Comparison of ENCODE assay signal across 8 mouse cellular contexts in genomic region chr2:172320878-172321277, GRCm38 (mm10). TPM values are rescaled to one million over a fixed set of nuclear protein-coding genes. Genes with fewer than 3 reads are reported as not detected.
DNase-seq lines count a peak whose midpoint lies in the region; ATAC-seq and TF ChIP-seq lines count a peak whose summit lies in the region.

No protein-coding gene starts in this region.

- H3K4me3 ChIP-seq in heart, adult 2 months, result no peak overlapping the region
- H3K4me3 ChIP-seq in heart, embryonic 12.5 days, result no peak overlapping the region
- no peak overlapping the region for H3K4me3 ChIP-seq in myocyte

- 0 out of 2 replicates have a peak, but pooled peaks cover under 1% of the 10 kb centered on the region for H3K27me3 ChIP-seq in heart, adult 2 months (ENCODE audit: control insufficient read depth, insufficient read depth, low read length)
- H3K27me3 ChIP-seq in heart, embryonic 12.5 days (replicated peaks), result no peaks in the 10 kb centered on the region; the same call in 1 of the 2 replicates
- H3K27me3 ChIP-seq in myocyte (ENCODE audit: control insufficient read depth, insufficient read depth, insufficient read length), result no peaks in the 10 kb centered on the region

- 17% methylated on average over 9 of the region's 9 CpGs for WGBS in heart, adult 2 months
- whole genome bisulfite sequencing in heart, embryonic 12.5 days, result 15% methylated on average over 9 of the region's 9 CpGs

- TF ChIP-seq CTCF in heart, adult 2 months (IDR thresholded peaks at IDR 0.05), result no peak
- TF ChIP-seq CTCF in brain, embryonic 14.5 days (IDR thresholded peaks at IDR 0.05; ENCODE audit: borderline replicate concordance, extremely low read depth, insufficient read depth, insufficient read length), result no peak

- H3K27ac ChIP-seq in heart, adult 2 months, result no peak overlapping the region
- no peak overlapping the region for H3K27ac ChIP-seq in heart, embryonic 12.5 days (ENCODE audit: poor library complexity, severe bottlenecking)

- intact Hi-C loops in heart, adult 2 months (cut with DNase I), result no loop called here

- no peaks in the 10 kb centered on the region for H3K79me2 ChIP-seq in heart, adult 2 months (replicated peaks; ENCODE audit: control insufficient read depth, insufficient read depth, low read length)
- no peaks in the 10 kb centered on the region for H3K79me2 ChIP-seq in myocyte (ENCODE audit: control insufficient read depth, insufficient read depth)

- DNase-seq in heart, adult 2 months, result peak; percentile 23 to 42
- DNase-seq in B cell, adult 2 months, result peak; percentile 15 to 20
- peak; percentile 64 for DNase-seq in brain, embryonic 14.5 days (ENCODE audit: low read depth)
- DNase-seq in kidney, postnatal 10 days, result peak; percentile 90
- no peak for DNase-seq in right cerebral cortex, postnatal 36 days (ENCODE audit: low spot score in 2 of 2)

- no peak for TF ChIP-seq EP300 in heart, adult 2 months (IDR thresholded peaks at IDR 0.05; ENCODE audit: insufficient read depth, low read depth, low read length)

- no peak overlapping the region for H3ac ChIP-seq in myocyte (ENCODE audit: control insufficient read depth, insufficient read length)

- H3K4me1 ChIP-seq in heart, adult 2 months (ENCODE audit: control insufficient read depth, insufficient read depth, low read length), result no peaks in the 10 kb centered on the region
- no peaks in the 10 kb centered on the region for H3K4me1 ChIP-seq in heart, embryonic 12.5 days (replicated peaks)

- H3K4me2 ChIP-seq in heart, embryonic 12.5 days, result no peak overlapping the region
- no peak overlapping the region for H3K4me2 ChIP-seq in myocyte (ENCODE audit: low read depth)

- no peak overlapping the region for H3K9ac ChIP-seq in heart, adult 2 months (ENCODE audit: low read depth, low read length)
- H3K9ac ChIP-seq in heart, embryonic 12.5 days, result no peak overlapping the region

- H3K9me3 ChIP-seq in heart, embryonic 12.5 days (replicated peaks), result 0 out of 2 replicates have a peak, but pooled peaks cover 3% of the 10 kb centered on the region

- no peak for ATAC-seq in heart, embryonic 12.5 days (ENCODE audit: insufficient number of reproducible peaks, low FRiP score)
- ATAC-seq in monocyte, adult 5-6 weeks (replicated peaks; ENCODE audit: insufficient number of reproducible peaks, low FRiP score, low TSS enrichment, poor library complexity, severe bottlenecking), result no peak

- no peaks in the 10 kb centered on the region for H3K36me3 ChIP-seq in heart, adult 2 months (ENCODE audit: control insufficient read depth, insufficient read depth, low read length)
- no peaks in the 10 kb centered on the region for H3K36me3 ChIP-seq in heart, embryonic 12.5 days
- H3K36me3 ChIP-seq in myocyte (ENCODE audit: control insufficient read depth, insufficient read depth), result no peaks in the 10 kb centered on the region

- TF ChIP-seq POLR2A in heart, adult 2 months (IDR thresholded peaks at IDR 0.05; ENCODE audit: insufficient read depth, low read depth, low read length), result no peak
- TF ChIP-seq POLR2A in brain, embryonic 14.5 days (IDR thresholded peaks at IDR 0.05; ENCODE audit: borderline replicate concordance, extremely low read depth, insufficient read depth, insufficient read length, poor library complexity, severe bottlenecking), result no peak
- no peak for TF ChIP-seq POLR2A in myocyte (IDR thresholded peaks at IDR 0.05; ENCODE audit: insufficient read length, low read depth)

TF ChIP-seq in myocyte, 11 proteins besides CTCF, POLR2A, EP300 and RAD21:
- TF ChIP-seq TCF12 (IDR thresholded peaks at IDR 0.05; ENCODE audit: insufficient read depth, poor library complexity, severe bottlenecking) (no peak), SRF (IDR thresholded peaks at IDR 0.05; ENCODE audit: control insufficient read depth, insufficient read length, low read depth) (no peak), REST (IDR thresholded peaks at IDR 0.05; ENCODE audit: insufficient read depth, insufficient read length) (peak; percentile 95), MAX (IDR thresholded peaks at IDR 0.05; ENCODE audit: low read depth) (peak; percentile 12), E2F4 (IDR thresholded peaks at IDR 0.05; ENCODE audit: insufficient read depth) (no peak), USF1 (IDR thresholded peaks at IDR 0.05; ENCODE audit: low read depth) (no peak), CEBPB (IDR thresholded peaks at IDR 0.05; ENCODE audit: insufficient read depth, poor library complexity, severe bottlenecking) (no peak)
TF ChIP-seq in myocyte: peak in this region for 2.

RNA-seq across cellular contexts. Expression of gene Fam210b, which starts 24.5 kb away (rescaled TPM):
- 1 to 10 TPM; 5.4 to 6.1 TPM for total RNA-seq in heart, adult 2 months (2021)
- 6.4 and 9.4 TPM in 2 replicates for polyA plus RNA-seq in heart, adult 2 months (2012; rRNA removed)
- polyA plus RNA-seq in heart, embryonic 12.5 days (2016; fragmentation: Nextera tagmentation; extraction: Ambion mirVana), result 24.3 and 24.5 TPM in 2 replicates
- 21.6 and 29.5 TPM in 2 replicates for polyA plus RNA-seq in brain, embryonic 14.5 days (2012; rRNA removed)
- 3.9 TPM for polyA plus RNA-seq in myocyte (2012; fragmentation: generic; extraction: Trizol)
- total RNA-seq in monocyte, adult 5-6 weeks (2017), result 7.1 to 7.7 TPM (median 7.5 TPM) in 3 replicates

RNA-seq across cellular contexts. Expression of gene Aurka, which starts 49.5 kb away (rescaled TPM):
- total RNA-seq in heart, adult 2 months (2021), result under 1 TPM; 0.42 to 0.45 TPM
- polyA plus RNA-seq in heart, adult 2 months (2012; rRNA removed), result 0.53 and 1.4 TPM in 2 replicates
- 102 and 106 TPM in 2 replicates for polyA plus RNA-seq in heart, embryonic 12.5 days (2016; fragmentation: Nextera tagmentation; extraction: Ambion mirVana)
- 20.4 and 31.9 TPM in 2 replicates for polyA plus RNA-seq in brain, embryonic 14.5 days (2012; rRNA removed)
- polyA plus RNA-seq in myocyte (2012; fragmentation: generic; extraction: Trizol), result 46.9 TPM
- total RNA-seq in monocyte, adult 5-6 weeks (2017), result 3.1 to 6.5 TPM (median 4.9 TPM) in 3 replicates

RNA-seq across cellular contexts. Expression of gene Cstf1, which starts 49.6 kb away (rescaled TPM):
- total RNA-seq in heart, adult 2 months (2021), result 10 to 100 TPM; 16.3 TPM
- polyA plus RNA-seq in heart, adult 2 months (2012; rRNA removed), result 19.3 and 23.5 TPM in 2 replicates
- 34.6 and 35.2 TPM in 2 replicates for polyA plus RNA-seq in heart, embryonic 12.5 days (2016; fragmentation: Nextera tagmentation; extraction: Ambion mirVana)
- 43.2 and 46.1 TPM in 2 replicates for polyA plus RNA-seq in brain, embryonic 14.5 days (2012; rRNA removed)
- polyA plus RNA-seq in myocyte (2012; fragmentation: generic; extraction: Trizol), result 28.3 TPM
- 9.0 to 17.3 TPM (median 12.8 TPM) in 3 replicates for total RNA-seq in monocyte, adult 5-6 weeks (2017)

Comparison
In these comparisons a context has a peak if more than half of its experiments do, and no peak if none do; other contexts are left out.
1. DNase-seq: peak in heart, adult 2 months (2 of 2), B cell, adult 2 months (2 of 2), brain, embryonic 14.5 days (single experiment) and kidney, postnatal 10 days (single experiment); none in right cerebral cortex, postnatal 36 days (0 of 2).